Mouse (Mus musculus): ENCODE measurements around the gene Xcr1. TPM values are rescaled to one million over a fixed set of nuclear protein-coding genes. Genes with fewer than 3 reads are reported as not detected.

The Xcr1 gene
- polyA plus RNA-seq (2012; fragmentation: generic; extraction: Trizol): 0.62 TPM
- long read RNA-seq, experiment 1: 0 reads
- long read RNA-seq, experiment 2: 0 reads

GRCm38 (mm10) chr9:123861929-123862328 lies at the start of gene Xcr1:
Gene Xcr1, minus strand, starts transcription at chr9:123862029.
- H3ac ChIP-seq (ENCODE audit: control insufficient read depth, insufficient read length, low read depth): no peak within 1 kb of the TSS
- no peaks in the 10 kb centered on the region for H3K79me3 ChIP-seq (ENCODE audit: low read depth)
- no peaks in the 10 kb centered on the region for H3K79me2 ChIP-seq (ENCODE audit: control insufficient read depth, insufficient read depth)
- TF ChIP-seq MAX (IDR thresholded peaks at IDR 0.05) (no peak), USF1 (IDR thresholded peaks at IDR 0.05; ENCODE audit: low read depth) (no peak), CTCF (IDR thresholded peaks at IDR 0.05; ENCODE audit: control insufficient read depth, insufficient read depth, insufficient read length) (no peak), FOSL1 (IDR thresholded peaks at IDR 0.05; ENCODE audit: insufficient read depth, low read length, poor library complexity, severe bottlenecking) (no peak), CEBPB (IDR thresholded peaks at IDR 0.05; ENCODE audit: low read depth) (no peak), MYOG (IDR thresholded peaks at IDR 0.05; ENCODE audit: control insufficient read depth, extremely low read depth, insufficient read length) (no peak), MYOD1 (IDR thresholded peaks at IDR 0.05; ENCODE audit: control insufficient read depth, insufficient read length, low read depth) (no peak)
- no peaks in the 10 kb centered on the region for H3K36me3 ChIP-seq (ENCODE audit: control insufficient read depth, insufficient read depth)
- no peak within 1 kb of the TSS for H3K4me3 ChIP-seq (ENCODE audit: insufficient read depth, poor library complexity, severe bottlenecking)
- no peaks in the 10 kb centered on the region for H3K27me3 ChIP-seq (ENCODE audit: control insufficient read depth, insufficient read depth, insufficient read length)

GRCm38 (mm10) chr9:123872049-123872448 lies 10.2 kb upstream of the Xcr1 start:
- Histone ChIP-seq H3K27me3 (ENCODE audit: control insufficient read depth, insufficient read depth, insufficient read length) (no peaks in the 10 kb centered on the region), H3ac (ENCODE audit: control insufficient read depth, insufficient read length, low read depth) (no peak overlapping the region), H3K36me3 (ENCODE audit: control insufficient read depth, insufficient read depth) (no peaks in the 10 kb centered on the region), H3K79me2 (ENCODE audit: control insufficient read depth, insufficient read depth) (no peaks in the 10 kb centered on the region), H3K4me3 (ENCODE audit: insufficient read depth, poor library complexity, severe bottlenecking) (no peak overlapping the region), H3K79me3 (ENCODE audit: low read depth) (no peaks in the 10 kb centered on the region)
- TF ChIP-seq MYOD1 (IDR thresholded peaks at IDR 0.05; ENCODE audit: control insufficient read depth, insufficient read length, low read depth) (no peak), USF1 (IDR thresholded peaks at IDR 0.05; ENCODE audit: low read depth) (no peak), FOSL1 (IDR thresholded peaks at IDR 0.05; ENCODE audit: insufficient read depth, low read length, poor library complexity, severe bottlenecking) (no peak), CTCF (IDR thresholded peaks at IDR 0.05; ENCODE audit: control insufficient read depth, insufficient read depth, insufficient read length) (no peak), MAX (IDR thresholded peaks at IDR 0.05) (no peak)

GRCm38 (mm10) chr9:123869167-123869784 lies 7.4 kb upstream of the Xcr1 start:
- no peaks in the 10 kb centered on the region for H3K36me3 ChIP-seq (ENCODE audit: control insufficient read depth, insufficient read depth)
- H3ac ChIP-seq (ENCODE audit: control insufficient read depth, insufficient read length, low read depth): no peak overlapping the region
- H3K79me3 ChIP-seq (ENCODE audit: low read depth): no peaks in the 10 kb centered on the region

GRCm38 (mm10) chr9:123863641-123864040 lies 1.8 kb upstream of the Xcr1 start:
- no peak for TF ChIP-seq MYOG (IDR thresholded peaks at IDR 0.05; ENCODE audit: control insufficient read depth, extremely low read depth, insufficient read length)
- TF ChIP-seq MAX (IDR thresholded peaks at IDR 0.05): no peak
- TF ChIP-seq CEBPB (IDR thresholded peaks at IDR 0.05; ENCODE audit: low read depth): no peak
- no peak for TF ChIP-seq CTCF (IDR thresholded peaks at IDR 0.05; ENCODE audit: control insufficient read depth, insufficient read depth, insufficient read length)
- TF ChIP-seq MYOD1 (IDR thresholded peaks at IDR 0.05; ENCODE audit: control insufficient read depth, insufficient read length, low read depth): no peak
- no peak for TF ChIP-seq USF1 (IDR thresholded peaks at IDR 0.05; ENCODE audit: low read depth)
- TF ChIP-seq FOSL1 (IDR thresholded peaks at IDR 0.05; ENCODE audit: insufficient read depth, low read length, poor library complexity, severe bottlenecking): no peak
- H3K36me3 ChIP-seq (ENCODE audit: control insufficient read depth, insufficient read depth): no peaks in the 10 kb centered on the region
- no peak overlapping the region for H3K4me3 ChIP-seq (ENCODE audit: insufficient read depth, poor library complexity, severe bottlenecking)
- H3K79me2 ChIP-seq (ENCODE audit: control insufficient read depth, insufficient read depth): no peaks in the 10 kb centered on the region
- H3ac ChIP-seq (ENCODE audit: control insufficient read depth, insufficient read length, low read depth): no peak overlapping the region
- no peaks in the 10 kb centered on the region for H3K27me3 ChIP-seq (ENCODE audit: control insufficient read depth, insufficient read depth, insufficient read length)
- H3K79me3 ChIP-seq (ENCODE audit: low read depth): no peaks in the 10 kb centered on the region

More at GRCm38 (mm10) chr9:123869167-123869784, 7.4 kb upstream of the Xcr1 start:
- Histone ChIP-seq H3K4me3 (ENCODE audit: insufficient read depth, poor library complexity, severe bottlenecking) (no peak overlapping the region), H3K27me3 (ENCODE audit: control insufficient read depth, insufficient read depth, insufficient read length) (no peaks in the 10 kb centered on the region), H3K79me2 (ENCODE audit: control insufficient read depth, insufficient read depth) (no peaks in the 10 kb centered on the region)
- TF ChIP-seq MYOD1 (IDR thresholded peaks at IDR 0.05; ENCODE audit: control insufficient read depth, insufficient read length, low read depth) (no peak), MAX (IDR thresholded peaks at IDR 0.05) (no peak), CTCF (IDR thresholded peaks at IDR 0.05; ENCODE audit: control insufficient read depth, insufficient read depth, insufficient read length) (no peak), CEBPB (IDR thresholded peaks at IDR 0.05; ENCODE audit: low read depth) (no peak), FOSL1 (IDR thresholded peaks at IDR 0.05; ENCODE audit: insufficient read depth, low read length, poor library complexity, severe bottlenecking) (no peak), MYOG (IDR thresholded peaks at IDR 0.05; ENCODE audit: control insufficient read depth, extremely low read depth, insufficient read length) (no peak), USF1 (IDR thresholded peaks at IDR 0.05; ENCODE audit: low read depth) (no peak)

GRCm38 (mm10) chr9:123862895-123863616 lies 1.2 kb upstream of the Xcr1 start:
- no peak for TF ChIP-seq MYOD1 (IDR thresholded peaks at IDR 0.05; ENCODE audit: control insufficient read depth, insufficient read length, low read depth)
- TF ChIP-seq FOSL1 (IDR thresholded peaks at IDR 0.05; ENCODE audit: insufficient read depth, low read length, poor library complexity, severe bottlenecking): no peak
- no peak for TF ChIP-seq USF1 (IDR thresholded peaks at IDR 0.05; ENCODE audit: low read depth)
- TF ChIP-seq MAX (IDR thresholded peaks at IDR 0.05): no peak
- TF ChIP-seq CEBPB (IDR thresholded peaks at IDR 0.05; ENCODE audit: low read depth): no peak
- TF ChIP-seq CTCF (IDR thresholded peaks at IDR 0.05; ENCODE audit: control insufficient read depth, insufficient read depth, insufficient read length): no peak
- no peak for TF ChIP-seq MYOG (IDR thresholded peaks at IDR 0.05; ENCODE audit: control insufficient read depth, extremely low read depth, insufficient read length)
- Histone ChIP-seq H3K36me3 (ENCODE audit: control insufficient read depth, insufficient read depth) (no peaks in the 10 kb centered on the region), H3K79me2 (ENCODE audit: control insufficient read depth, insufficient read depth) (no peaks in the 10 kb centered on the region), H3K27me3 (ENCODE audit: control insufficient read depth, insufficient read depth, insufficient read length) (no peaks in the 10 kb centered on the region), H3K4me3 (ENCODE audit: insufficient read depth, poor library complexity, severe bottlenecking) (no peak overlapping the region), H3K79me3 (ENCODE audit: low read depth) (no peaks in the 10 kb centered on the region), H3ac (ENCODE audit: control insufficient read depth, insufficient read length, low read depth) (no peak overlapping the region)
